Mouse (Mus musculus): ENCODE data around the gene Nfia.

Nfia gene

DNA sequence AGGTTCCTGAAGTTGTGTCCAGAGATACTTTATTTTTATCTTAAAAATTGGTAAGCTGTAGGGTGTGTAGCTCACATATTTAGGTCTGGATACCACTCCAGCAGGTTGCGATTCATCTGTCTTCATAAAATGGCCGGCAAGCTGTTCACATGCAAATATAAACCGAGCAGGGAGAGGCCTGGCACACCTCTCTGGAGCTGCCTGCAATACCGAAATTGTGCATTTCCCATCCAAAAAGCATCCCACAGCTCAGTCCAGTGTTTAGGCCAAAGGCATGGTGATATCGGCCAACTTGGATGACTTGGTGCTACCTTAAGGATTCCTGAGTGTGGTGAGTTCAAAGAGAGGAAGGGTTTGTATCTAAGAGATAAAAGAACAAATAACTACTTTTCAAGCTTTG is 185.6 kb downstream of the Nfia start:
- DNase-seq, result peak; percentile 73

DNA sequence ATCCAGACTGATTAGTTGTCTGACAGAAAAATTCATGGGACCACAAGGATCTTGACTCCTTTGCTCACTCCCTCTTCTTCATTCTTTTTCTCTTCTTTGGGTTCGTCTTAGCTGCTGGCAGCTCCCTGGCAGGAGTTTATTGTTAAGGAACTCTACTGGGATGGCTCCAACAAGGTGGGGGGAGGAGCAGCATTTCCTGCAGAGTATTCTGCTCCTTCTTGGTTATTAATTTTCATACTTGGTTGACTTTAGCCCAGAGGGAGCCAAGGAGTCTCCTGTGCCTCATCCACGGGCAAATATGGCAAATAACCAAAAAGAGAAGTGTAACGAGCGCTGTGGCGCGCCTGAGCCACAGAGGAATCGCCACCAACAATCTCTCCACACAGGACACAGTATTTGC is 190.3 kb downstream of the Nfia start:
- no peak for DNase-seq

DNA sequence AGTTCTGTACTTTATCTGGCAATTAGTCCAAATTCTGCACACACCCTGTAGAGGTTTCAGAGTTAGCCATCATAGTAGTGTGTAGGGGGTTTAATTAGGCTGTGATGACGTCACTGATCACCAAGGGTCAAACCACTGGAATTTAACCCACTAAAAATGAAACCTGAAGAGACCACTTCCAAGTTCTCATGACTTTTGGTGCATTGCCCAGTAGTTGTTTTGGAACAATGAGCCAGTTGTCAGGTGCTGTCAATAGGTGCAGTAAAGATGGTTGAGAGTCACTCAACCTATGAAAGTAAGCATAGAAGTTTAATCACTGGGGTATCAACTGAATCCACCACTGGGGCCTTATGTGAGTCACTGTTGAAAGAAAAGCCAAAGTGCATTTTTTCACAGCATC is 191.4 kb downstream of the Nfia start:
- DNase-seq, result no peak

DNA sequence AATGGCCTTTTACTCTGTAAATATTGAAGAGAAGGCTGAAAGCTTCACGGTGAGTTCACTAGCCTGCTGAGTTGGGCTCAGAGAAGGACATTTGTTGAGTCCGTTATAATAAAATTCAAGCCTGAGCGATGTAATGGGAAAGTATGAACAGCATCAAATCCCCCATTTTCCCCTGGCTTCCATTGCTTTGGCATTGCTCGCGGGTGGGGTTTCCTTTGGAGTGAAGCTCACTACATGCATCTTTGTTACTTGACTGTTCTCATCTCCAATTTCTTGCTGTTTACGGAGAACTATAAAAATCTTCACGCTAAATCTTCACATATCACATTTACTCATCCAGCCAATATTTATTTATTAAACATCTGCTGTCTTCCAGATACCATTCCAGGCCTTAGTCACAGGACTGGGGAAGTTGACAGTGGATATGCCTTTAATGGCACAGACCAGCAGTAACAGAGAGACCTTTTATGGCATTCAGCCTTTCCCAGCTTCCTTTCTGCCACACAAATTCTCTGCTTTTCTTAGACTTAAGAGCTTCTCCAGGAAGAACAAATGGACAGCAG is 196.3 kb downstream of the Nfia start:
- DNase-seq, result no peak

DNA sequence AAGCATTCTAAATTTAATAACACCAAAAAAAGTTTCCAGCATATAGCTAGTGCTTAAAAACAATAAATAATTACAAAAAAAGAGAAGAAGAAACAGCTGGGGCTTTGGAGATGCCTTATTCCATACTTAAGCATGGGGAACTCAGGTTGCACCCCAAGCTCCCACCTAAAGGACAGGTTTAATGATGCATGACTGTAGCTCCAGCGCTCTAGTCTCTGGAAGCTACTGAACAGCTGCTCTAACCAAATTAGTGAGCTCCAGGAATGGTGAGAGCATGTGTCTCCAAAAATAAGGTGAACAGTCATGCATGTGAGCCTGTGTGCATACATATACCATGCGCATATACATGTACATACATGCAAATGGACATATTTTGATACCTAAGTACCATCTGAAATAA is 200.5 kb downstream of the Nfia start:
- no peak for DNase-seq

DNA sequence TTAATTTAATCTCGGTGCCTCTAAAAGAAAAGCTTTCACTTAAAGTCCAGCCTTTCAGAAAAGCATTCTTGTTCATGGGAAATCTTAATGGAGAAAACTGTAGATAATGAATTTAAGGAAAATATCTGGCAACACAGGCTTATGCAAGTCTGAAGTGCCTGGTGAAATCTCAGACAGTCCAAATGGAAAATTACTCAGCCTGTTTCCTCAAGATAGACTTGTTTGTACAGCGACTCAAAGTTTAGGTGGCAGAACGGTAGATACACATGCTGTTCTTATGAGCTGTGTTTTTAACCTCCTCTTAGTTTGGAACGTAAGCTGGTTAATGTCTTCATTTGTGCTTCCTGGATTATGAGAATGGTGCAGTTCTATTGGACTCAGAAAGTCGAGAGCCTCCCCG is 201.5 kb downstream of the Nfia start:
- DNase-seq, result no peak

DNA sequence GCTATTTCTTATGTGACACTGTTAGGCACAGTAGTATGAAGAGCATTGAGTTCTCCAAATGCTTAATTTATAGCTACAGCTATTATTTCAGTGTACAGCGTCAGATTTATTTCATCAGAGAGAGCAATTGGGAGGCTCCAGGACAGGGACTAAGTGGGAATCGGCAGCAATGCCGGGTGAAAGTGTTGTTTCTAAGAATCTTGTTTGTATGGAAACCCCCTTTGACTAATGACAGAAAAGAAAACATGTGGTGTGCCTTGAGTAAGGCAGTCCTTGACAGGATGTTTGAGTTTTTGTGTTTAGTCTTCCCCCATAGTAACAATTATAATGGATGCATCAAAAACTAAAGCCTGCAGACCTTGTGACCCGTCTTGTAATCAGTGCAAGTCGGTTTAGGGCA is 204.4 kb downstream of the Nfia start:
- DNase-seq, result no peak

DNA sequence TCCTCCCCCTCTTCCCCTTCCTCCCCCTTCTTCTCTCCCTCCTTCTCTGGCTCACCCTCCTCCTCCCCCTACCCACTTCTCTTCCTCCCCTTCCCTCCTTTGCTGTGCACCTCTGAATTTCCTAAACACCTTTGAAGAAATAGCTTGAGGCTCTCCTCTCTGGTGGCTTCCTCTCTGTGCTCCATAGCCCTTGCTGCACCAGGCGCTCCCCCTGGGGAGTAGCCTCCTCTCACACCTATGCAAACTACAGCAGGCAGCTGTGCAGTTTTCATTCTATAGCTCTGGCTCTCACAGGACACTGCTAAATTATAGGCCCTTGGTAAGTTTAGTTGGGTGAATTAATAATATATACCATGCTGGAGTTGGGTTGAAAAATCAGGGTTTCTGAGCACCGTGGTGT is 211.8 kb downstream of the Nfia start:
- no peak for DNase-seq

DNA sequence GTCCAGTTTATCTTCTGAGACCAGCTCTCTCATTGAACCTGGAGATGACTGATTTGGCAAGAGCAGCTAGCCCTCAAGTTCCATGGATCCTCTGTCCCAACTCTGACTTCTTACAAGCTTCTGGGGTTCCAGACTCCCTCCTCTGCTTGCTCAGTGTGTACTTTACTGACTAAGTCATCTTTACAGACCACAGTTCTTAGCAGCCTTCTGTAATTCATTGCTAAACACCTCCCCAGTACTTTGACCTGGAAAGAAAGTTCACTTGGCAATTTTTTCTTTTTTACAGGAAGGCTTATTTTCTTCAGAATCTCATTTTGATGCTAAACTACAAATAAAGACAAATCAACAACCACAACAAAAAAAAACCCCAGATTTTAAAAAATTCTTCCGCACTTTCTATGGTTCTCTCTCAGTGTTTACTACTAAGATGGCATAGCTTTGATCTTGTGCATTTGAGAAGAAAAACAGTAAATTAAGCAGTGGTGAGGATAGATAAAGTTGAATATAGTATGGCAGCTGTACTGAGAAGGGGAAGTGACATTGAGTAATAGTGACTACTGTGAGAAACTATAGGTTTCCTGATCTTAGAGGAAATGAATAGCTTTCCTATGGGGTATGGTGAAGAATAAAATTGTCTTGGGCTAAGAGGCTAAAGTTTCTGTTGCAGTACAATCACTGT is 213.7 kb downstream of the Nfia start:
- no peak for DNase-seq

DNA sequence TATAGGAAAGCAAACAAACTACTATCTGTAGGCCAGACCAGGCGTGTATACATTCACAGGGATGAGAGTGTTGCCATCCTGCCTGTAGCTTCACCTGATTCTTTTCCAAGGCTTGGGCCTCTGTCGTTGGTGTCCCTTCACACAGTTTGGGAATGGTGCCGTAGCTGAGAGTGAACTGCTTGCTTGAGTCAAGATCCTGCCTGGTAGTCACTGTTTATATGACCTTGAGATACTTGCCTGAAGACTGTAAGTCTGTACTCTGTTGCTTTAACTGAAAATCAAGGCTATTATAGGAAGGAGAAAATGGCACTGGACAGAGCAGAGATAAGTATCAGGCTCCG is 214.2 kb downstream of the Nfia start:
- DNase-seq, result no peak

DNA sequence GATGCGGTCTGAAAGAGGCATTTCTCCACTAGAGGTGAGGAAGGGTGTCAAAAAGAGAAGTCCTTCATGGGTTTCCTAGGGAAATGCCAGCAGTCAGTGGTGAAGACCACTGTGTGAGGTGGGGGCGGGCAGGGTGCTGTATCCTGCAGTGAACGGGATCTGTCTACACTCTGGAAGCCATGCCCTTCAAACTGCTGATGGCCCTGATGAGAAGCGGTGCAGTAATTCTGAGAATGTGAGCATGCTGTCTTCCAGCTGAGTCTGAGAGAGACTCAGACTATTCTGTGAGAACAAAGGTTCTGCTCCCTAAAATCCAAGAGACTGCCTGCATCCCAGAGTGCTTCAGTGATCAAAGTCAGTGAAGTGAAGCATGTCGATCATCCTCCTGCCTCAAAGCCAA is 216.2 kb downstream of the Nfia start:
- DNase-seq, result no peak

DNA sequence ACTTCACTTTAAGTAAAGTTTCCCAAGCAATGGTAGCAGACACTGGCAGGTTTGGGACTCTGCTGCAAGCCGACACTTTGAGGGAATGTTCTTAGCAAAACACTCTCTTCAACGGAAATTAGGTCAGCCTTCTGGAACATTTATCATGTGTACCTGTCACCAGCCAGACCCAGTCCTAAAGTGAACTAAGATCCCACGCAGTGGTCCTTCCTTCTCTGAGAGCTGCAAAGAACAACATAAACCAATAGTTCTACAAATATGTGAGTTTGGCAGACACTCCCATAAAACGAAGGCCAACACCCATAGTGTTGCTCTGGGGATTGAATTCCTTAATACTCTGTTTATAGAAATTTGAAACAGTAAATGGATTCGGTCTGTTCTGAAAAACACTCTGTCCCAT is 217.9 kb downstream of the Nfia start:
- no peak for DNase-seq

DNA sequence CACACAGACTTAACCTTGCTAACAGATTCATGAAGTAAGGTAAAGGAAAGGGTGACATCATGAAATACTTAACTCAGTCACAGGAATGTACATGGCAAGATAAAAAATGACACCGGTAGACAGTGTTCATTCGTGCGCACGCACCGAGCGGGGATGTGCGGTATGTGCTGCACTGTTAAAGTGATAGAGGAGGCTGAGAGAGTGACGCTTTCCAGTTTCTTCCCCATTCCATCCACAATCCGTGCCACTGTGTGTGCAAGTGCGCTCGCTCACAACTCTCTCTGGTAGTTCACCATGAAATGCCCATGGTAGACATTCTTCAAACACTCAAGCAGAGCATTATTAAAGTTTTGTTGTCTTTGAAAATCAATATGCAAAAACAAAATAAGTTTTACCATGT is 218.9 kb downstream of the Nfia start:
- DNase-seq, result no peak

DNA sequence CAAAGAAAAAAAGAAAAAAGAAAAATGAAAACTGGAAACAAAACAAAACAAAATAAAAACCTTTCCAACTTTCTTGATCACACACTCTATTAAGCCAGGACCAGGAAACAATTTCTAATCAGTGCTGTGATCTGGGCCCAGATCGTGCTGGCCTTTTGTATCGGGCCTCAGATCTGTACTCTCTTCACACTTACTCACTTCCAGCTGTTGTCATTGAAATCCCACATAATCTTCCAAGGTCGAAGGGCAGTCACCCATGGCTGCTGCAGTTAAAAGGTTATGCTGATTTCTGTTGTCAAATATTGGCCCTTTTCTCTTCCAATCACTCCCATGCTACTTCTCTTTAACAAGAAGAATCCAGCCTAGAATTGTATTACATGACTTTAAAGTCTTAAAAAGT is 219.3 kb downstream of the Nfia start:
- no peak for DNase-seq

DNA sequence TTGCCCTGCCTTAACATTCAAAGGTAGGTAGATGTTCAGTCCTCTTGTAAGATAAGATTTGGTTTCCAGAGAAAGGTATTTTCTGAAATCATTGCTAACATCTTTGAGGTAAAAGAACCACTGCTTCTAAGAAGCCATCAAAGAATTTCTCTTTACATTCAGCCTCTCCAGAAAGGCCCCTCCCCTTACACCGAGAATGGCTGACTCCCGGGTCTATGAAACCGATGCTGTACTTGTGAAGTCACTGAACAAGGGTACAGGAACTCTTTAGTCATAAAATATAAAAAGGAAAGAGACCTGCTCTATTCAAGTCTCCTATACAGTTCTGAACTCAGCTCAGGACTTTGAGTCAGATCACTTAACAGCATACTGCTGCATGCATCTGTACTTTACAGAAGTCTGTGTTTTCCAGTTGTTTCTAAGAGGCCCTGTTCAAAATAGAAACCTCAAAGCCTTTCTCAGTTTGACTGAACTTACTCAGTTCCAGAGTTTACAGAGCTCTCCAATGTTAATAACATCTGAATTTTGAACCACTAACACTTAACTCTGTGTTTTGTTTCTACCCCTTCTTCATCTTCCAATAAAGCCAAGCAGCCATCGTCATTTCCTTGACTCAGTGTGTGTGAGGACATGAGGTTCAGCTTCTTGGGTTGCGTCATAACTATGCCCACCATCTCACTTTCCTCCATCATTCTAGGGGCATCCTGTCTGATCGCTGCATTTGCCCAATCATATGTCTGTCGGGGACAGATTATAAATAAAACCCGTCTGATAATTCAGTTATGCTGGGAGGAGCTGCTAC is 223.6 kb downstream of the Nfia start:
- DNase-seq, result no peak

DNA sequence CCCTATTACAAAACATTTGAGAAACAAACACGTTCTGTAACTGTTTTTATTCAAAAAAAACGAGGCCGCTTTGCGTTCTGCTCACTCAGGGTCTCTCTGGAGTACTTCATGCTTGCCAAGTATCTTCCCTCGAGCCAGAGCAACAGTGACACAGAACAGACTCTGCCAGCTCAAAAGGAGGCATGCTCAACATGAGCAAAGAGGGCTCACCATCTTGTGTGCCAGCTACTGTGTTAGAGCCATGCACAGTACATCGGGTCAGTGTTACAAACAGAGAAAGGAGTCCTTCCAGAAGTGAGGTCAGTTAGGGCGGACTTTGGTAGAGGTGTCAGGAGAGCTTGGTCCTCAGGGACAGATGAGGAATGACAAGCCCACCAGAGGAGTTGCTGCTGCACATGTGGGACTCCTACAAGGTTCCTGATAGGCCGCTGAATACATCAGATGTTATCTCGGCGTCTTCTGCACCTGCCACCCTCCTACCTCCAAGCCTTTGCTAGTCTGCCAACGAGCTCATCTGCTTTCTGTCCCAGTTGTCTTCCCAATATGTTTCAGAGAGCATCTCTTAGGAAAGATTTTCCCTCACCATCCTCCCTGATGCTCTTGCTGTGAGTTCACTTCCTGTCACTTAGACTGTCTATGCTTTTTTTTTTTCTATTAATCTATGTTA is 224.8 kb downstream of the Nfia start:
- peak; percentile 35 for DNase-seq

DNA sequence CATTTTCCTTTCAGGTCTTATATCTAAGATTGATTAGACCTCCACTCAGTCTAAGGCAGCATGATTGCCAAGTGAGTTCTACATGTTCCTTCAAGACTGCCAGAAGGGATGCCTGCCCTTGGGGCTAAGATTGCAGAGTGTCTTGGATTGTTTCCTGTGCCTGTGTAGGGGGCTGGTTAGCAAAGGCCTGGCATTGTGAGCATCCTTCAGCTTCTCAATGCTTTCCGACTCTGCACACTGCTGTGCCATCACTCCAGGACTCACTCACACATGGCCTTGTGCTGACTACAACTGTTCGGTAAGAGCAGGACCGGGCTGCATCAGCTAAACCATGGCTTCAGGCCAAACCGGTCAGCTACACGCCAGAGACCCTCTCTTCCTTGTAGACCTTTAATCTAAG is 229.7 kb downstream of the Nfia start:
- DNase-seq, result no peak

DNA sequence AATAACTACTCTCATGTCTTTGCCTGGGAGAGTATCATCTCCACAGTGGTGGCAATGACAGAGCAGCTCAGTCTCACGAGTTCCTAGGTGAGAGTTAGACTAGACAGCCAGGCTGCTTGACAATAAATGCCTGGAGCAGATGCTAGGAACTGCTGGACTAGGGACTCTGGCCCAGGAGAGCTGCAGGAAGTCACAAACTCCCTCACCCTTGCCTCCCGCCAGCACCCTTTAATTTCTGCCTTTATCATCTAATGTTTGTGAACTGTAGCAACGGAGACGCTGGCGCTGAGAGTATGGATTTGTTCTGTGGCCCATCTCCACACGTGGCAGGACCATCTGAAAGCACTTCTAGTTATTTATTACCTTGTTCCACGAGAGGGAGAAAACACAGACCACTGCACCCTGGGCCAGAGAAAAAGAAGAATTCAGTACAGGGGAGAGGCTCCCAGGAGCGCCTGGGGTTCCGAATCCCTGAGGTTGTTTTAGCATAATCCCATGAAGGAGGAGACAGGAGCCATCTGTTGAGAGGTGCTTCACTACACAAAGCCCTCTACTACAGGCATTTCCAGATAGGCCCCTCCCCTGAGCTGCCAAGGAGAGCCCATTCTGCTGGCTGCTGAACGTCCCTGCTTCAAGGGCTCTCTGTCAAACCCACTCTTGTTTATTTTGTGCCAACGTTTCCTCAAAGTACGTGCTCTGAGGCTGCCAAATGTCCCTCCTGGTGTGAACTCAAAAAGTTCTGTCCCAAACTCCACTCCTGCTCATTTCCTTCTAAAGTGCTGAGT is 231.0 kb downstream of the Nfia start:
- DNase-seq, result no peak

DNA sequence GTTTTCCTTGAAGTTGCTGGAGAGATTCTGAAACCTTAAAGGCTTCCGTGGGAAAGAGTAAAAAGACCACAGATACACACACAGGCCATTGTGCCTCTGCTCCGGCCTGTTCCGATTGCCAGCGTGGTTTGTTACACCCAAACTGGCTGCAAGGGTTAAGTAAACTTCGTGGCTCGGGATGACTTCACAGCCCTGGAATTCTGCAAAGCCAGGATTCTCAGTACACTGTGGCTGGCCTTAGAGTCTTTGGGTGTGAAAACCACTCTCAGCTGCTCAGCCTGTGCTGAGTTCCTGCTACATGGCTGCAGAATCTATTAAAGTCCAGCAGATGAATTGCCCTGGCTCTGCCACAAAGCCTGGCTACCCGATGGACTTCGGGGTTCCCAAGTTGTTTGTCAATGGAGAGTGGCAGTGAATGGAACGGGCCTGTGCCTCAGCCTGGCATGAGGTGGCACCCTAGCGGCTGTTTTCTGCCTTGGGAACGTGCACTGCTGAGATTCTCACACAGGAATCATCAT is 231.6 kb downstream of the Nfia start:
- peak; percentile 31 for DNase-seq

DNA sequence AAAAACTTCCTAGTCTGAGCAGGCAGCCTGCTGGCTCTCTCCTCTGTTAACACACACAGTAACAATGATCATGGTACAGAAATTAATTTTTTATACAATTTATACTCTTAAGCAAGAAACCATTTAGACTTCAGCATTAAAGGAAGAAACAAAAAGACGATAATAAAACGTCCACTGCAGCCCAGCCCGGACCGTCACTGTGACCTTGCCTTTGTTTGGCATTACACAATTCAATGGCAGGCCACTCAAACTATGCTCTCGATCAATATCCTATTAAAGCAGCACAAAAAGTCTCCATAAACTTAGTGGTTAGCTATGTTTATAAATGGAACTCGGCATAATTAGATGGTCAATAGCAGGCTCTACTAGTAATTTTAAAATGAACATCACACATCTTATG is 232.5 kb downstream of the Nfia start:
- no peak for DNase-seq

DNA sequence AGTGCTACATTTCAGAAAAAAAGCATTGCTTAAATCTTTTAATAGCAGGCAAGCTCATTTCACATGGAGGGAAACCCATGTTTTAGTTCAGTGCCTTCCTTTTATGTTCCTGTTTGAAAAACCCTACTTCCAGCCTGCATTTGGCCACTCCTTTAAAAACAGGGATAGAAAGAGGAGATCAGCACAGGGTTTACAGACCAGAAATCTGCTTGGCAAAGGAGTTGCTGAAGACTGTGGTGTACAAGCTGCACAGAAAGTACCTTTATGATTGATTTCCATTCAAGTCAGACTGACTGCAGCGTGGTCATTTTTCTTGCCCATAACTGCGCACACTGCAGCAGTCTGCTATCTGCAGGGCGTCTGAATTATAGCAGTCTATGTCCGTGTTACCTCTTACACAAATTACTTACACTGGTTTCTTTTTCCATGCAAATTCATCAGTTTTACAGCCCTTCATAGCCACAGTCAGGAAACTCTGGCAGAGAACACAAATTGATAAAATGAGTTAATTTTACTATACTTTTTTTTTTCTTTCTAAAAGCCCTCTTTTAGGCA is 236.4 kb downstream of the Nfia start:
- DNase-seq, result no peak

DNA sequence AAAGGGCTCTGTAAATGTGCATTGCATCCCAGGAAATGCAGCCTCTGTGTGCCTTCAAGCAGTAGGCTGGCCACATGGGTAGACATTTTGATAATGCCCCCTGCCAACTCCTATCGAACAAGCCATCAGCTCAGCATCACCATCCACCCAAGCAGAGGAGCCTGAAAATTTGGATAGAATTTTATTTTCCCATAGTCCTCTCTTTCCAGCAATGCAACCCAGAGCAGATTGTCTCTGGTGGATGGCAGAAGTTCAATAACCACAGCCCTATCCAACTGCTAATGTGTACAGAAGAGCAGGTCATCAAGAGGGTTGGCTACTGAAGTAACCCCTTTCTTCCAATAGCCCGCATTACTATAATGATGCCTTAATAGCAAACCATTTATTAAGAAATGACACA is 237.4 kb downstream of the Nfia start:
- DNase-seq, result no peak

DNA sequence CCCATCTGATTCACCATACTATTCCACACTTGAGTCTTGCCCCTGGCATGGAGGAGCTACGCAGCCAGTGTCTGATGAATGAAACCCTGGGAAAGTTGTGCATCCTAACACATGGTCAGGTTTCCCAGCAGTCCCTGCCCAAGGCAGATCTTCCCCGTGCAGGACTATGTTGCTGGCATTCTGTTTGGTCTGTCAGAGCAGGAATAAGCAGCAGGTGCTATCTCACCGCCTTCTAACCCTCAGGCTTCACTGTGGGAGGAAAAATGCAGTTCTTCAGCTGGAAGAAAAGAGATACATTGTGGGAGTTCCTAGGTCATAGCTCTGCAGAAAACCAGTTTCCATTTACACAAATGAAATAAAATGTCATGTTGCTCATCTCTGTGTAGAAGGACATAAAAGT is 247.3 kb downstream of the Nfia start:
- DNase-seq, result no peak

Measured in cerebellum, adult 11-12 months (tissue).